Mouse (Mus musculus) embryo, embryonic 10 days (tissue): ENCODE measurements around the gene Mpnd.

ENCODE experiments used
- DNase-seq: peaks from one replicate; pipeline ENCODE4 v3.0.0-alpha.2; 2015; ENCODE audit warnings: low spot score

Gene Mpnd

GRCm38 (mm10) chr17:56005415-56006061, at the start of gene Mpnd, which contains the start of gene Stap2:
Mpnd (plus strand) TSS chr17:56005711.
Stap2 (minus strand) TSS chr17:56005584.
- peak; percentile 90 for DNase-seq

- peak; percentile 78 for DNase-seq
Measured at GRCm38 (mm10) chr17:55956129-55956528, 49.4 kb upstream of the Mpnd start.

- DNase-seq: no peak
Measured at GRCm38 (mm10) chr17:55956591-55956990, 48.9 kb upstream of the Mpnd start.

- peak; percentile 84 for DNase-seq
Measured at GRCm38 (mm10) chr17:55957168-55957567, 48.3 kb upstream of the Mpnd start.

GRCm38 (mm10) chr17:55957726-55958583, 47.6 kb upstream of the Mpnd start:
- DNase-seq: no peak

- DNase-seq: no peak
Measured at GRCm38 (mm10) chr17:55958584-55958886, 47.0 kb upstream of the Mpnd start.

GRCm38 (mm10) chr17:55958918-55959728, 46.4 kb upstream of the Mpnd start, which contains the start of gene Yju2:
Yju2 (plus strand) TSS chr17:55959099.
- DNase-seq: peak; percentile 96

GRCm38 (mm10) chr17:55959946-55960740, 45.4 kb upstream of the Mpnd start:
- DNase-seq: no peak

GRCm38 (mm10) chr17:55960791-55961190, 44.7 kb upstream of the Mpnd start:
- DNase-seq: no peak

GRCm38 (mm10) chr17:55961631-55962030, 43.9 kb upstream of the Mpnd start:
- DNase-seq: no peak

- no peak for DNase-seq
Measured at GRCm38 (mm10) chr17:55963171-55963570, 42.3 kb upstream of the Mpnd start.

GRCm38 (mm10) chr17:55964496-55964895, 41.0 kb upstream of the Mpnd start:
- no peak for DNase-seq

GRCm38 (mm10) chr17:55964996-55965395, 40.5 kb upstream of the Mpnd start:
- DNase-seq: no peak

GRCm38 (mm10) chr17:55967186-55967585, 38.3 kb upstream of the Mpnd start:
- no peak for DNase-seq

GRCm38 (mm10) chr17:55968210-55968609, 37.3 kb upstream of the Mpnd start:
- no peak for DNase-seq

- peak; percentile 53 for DNase-seq
Measured at GRCm38 (mm10) chr17:55969560-55969959, 36.0 kb upstream of the Mpnd start.

GRCm38 (mm10) chr17:55969966-55970891, 35.3 kb upstream of the Mpnd start, which contains the start of gene Shd:
Shd (plus strand) TSS chr17:55970467.
- DNase-seq: peak; percentile 81

- DNase-seq: no peak
Measured at GRCm38 (mm10) chr17:55971453-55971852, 34.1 kb upstream of the Mpnd start.

GRCm38 (mm10) chr17:55976255-55976862, 29.2 kb upstream of the Mpnd start:
- DNase-seq: peak; percentile 79

GRCm38 (mm10) chr17:55977301-55977700, 28.2 kb upstream of the Mpnd start:
- DNase-seq: no peak
